Mouse (Mus musculus): Measurements from ENCODE around the gene Gm10283. TPM values are rescaled to one million over a fixed set of nuclear protein-coding genes. Genes with fewer than 3 reads are reported as not detected.
"Not testable (repeated sequence)": the region's sequence is repeated elsewhere in the genome, so short reads cannot be mapped to it uniquely, and the experiment has no call there.

Gm10283 gene
- not detected in 2 replicates for polyA plus RNA-seq (2012; rRNA removed)

GRCm38 (mm10) chr8:60503098-60503497, at the start of gene Gm10283:
Gene Gm10283 (minus strand): TSS chr8:60503198.
- Histone ChIP-seq H3K36me3 (ENCODE audit: control insufficient read depth, insufficient read depth, low read length) (no peaks in the 10 kb centered on the region), H3K27me3 (replicated peaks; ENCODE audit: control insufficient read depth, insufficient read depth, low read length) (no peaks in the 10 kb centered on the region), H3K4me3 (ENCODE audit: insufficient read depth, low read depth, low read length) (no peak within 1 kb of the TSS), H3K4me1 (ENCODE audit: control insufficient read depth, insufficient read depth, low read length) (peaks cover 4% of the 10 kb centered on the region; the same call in 1 of the 2 replicates), H3K27ac (ENCODE audit: insufficient read depth, low read depth, low read length) (no peak within 1 kb of the TSS)
- TF ChIP-seq CTCF (conservative IDR thresholded peaks at IDR 0.05; ENCODE audit: insufficient read depth, insufficient read length, low read depth, low read length) = no peak
- no peak for DNase-seq
- whole genome bisulfite sequencing = 14% methylated on average over 2 of the region's 2 CpGs

- H3K4me3 ChIP-seq (ENCODE audit: insufficient read depth, low read depth, low read length) = no peak overlapping the region
- 55% methylated on average over 2 of the region's 2 CpGs for WGBS
- TF ChIP-seq CTCF (conservative IDR thresholded peaks at IDR 0.05; ENCODE audit: insufficient read depth, insufficient read length, low read depth, low read length) = no peak
- no peak for TF ChIP-seq POLR2A (IDR thresholded peaks at IDR 0.05; ENCODE audit: low read depth, low read length)
- DNase-seq = peak; percentile 21
- H3K27ac ChIP-seq (ENCODE audit: insufficient read depth, low read depth, low read length) = no peak overlapping the region
- no peaks in the 10 kb centered on the region for H3K4me1 ChIP-seq (ENCODE audit: control insufficient read depth, insufficient read depth, low read length)
- no peaks in the 10 kb centered on the region for H3K36me3 ChIP-seq (ENCODE audit: control insufficient read depth, insufficient read depth, low read length)
- no peaks in the 10 kb centered on the region for H3K27me3 ChIP-seq (replicated peaks; ENCODE audit: control insufficient read depth, insufficient read depth, low read length)
Observed at GRCm38 (mm10) chr8:60534945-60535344, 31.9 kb upstream of the Gm10283 start.

- no peak overlapping the region for H3K4me3 ChIP-seq (ENCODE audit: insufficient read depth, low read depth, low read length)
- TF ChIP-seq CTCF (conservative IDR thresholded peaks at IDR 0.05; ENCODE audit: insufficient read depth, insufficient read length, low read depth, low read length) (no peak), POLR2A (IDR thresholded peaks at IDR 0.05; ENCODE audit: low read depth, low read length) (no peak)
- H3K4me1 ChIP-seq (ENCODE audit: control insufficient read depth, insufficient read depth, low read length) = no peaks in the 10 kb centered on the region
- H3K27ac ChIP-seq (ENCODE audit: insufficient read depth, low read depth, low read length) = no peak overlapping the region
- no peaks in the 10 kb centered on the region for H3K36me3 ChIP-seq (ENCODE audit: control insufficient read depth, insufficient read depth, low read length)
- no peaks in the 10 kb centered on the region for H3K27me3 ChIP-seq (replicated peaks; ENCODE audit: control insufficient read depth, insufficient read depth, low read length)
- no peak for DNase-seq
Observed at GRCm38 (mm10) chr8:60518286-60518685, 15.3 kb upstream of the Gm10283 start.

GRCm38 (mm10) chr8:60505653-60506521, 2.9 kb upstream of the Gm10283 start, which contains the start of gene Aadat:
Gene Aadat (plus strand): TSS chr8:60505932.
- DNase-seq = peak; percentile 90
- Histone ChIP-seq H3K4me1 (ENCODE audit: control insufficient read depth, insufficient read depth, low read length) (peaks cover 4% of the 10 kb centered on the region; the same call in 1 of the 2 replicates), H3K27me3 (replicated peaks; ENCODE audit: control insufficient read depth, insufficient read depth, low read length) (no peaks in the 10 kb centered on the region), H3K27ac (ENCODE audit: insufficient read depth, low read depth, low read length) (peak within 1 kb of the TSS; percentile 75), H3K36me3 (ENCODE audit: control insufficient read depth, insufficient read depth, low read length) (no peaks in the 10 kb centered on the region), H3K4me3 (ENCODE audit: insufficient read depth, low read depth, low read length) (peak within 1 kb of the TSS; percentile 35)
- TF ChIP-seq POLR2A (IDR thresholded peaks at IDR 0.05; ENCODE audit: low read depth, low read length) = peak; percentile 76
- TF ChIP-seq CTCF (conservative IDR thresholded peaks at IDR 0.05; ENCODE audit: insufficient read depth, insufficient read length, low read depth, low read length) = peak; percentile 51
- WGBS = 2% methylated on average over 25 of the region's 25 CpGs

- Histone ChIP-seq H3K4me1 (ENCODE audit: control insufficient read depth, insufficient read depth, low read length) (peaks cover 10% of the 10 kb centered on the region), H3K27ac (ENCODE audit: insufficient read depth, low read depth, low read length) (peak overlapping the region; percentile 91)
- peak; percentile 86 for DNase-seq
- WGBS = 38% methylated on average over 2 of the region's 2 CpGs
- not testable (repeated sequence) for H3K27me3 ChIP-seq (replicated peaks; ENCODE audit: control insufficient read depth, insufficient read depth, low read length); H3K36me3 ChIP-seq (ENCODE audit: control insufficient read depth, insufficient read depth, low read length); H3K4me3 ChIP-seq (ENCODE audit: insufficient read depth, low read depth, low read length)
Observed at GRCm38 (mm10) chr8:60495046-60495445, 8.0 kb downstream of the Gm10283 start.

GRCm38 (mm10) chr8:60494606-60495005, 8.4 kb downstream of the Gm10283 start:
- Histone ChIP-seq H3K27me3 (replicated peaks; ENCODE audit: control insufficient read depth, insufficient read depth, low read length) (no peaks in the 10 kb centered on the region), H3K27ac (ENCODE audit: insufficient read depth, low read depth, low read length) (peak overlapping the region; percentile 91), H3K36me3 (ENCODE audit: control insufficient read depth, insufficient read depth, low read length) (no peaks in the 10 kb centered on the region), H3K4me1 (ENCODE audit: control insufficient read depth, insufficient read depth, low read length) (peaks cover 14% of the 10 kb centered on the region), H3K4me3 (ENCODE audit: insufficient read depth, low read depth, low read length) (no peak overlapping the region)
- TF ChIP-seq POLR2A (IDR thresholded peaks at IDR 0.05; ENCODE audit: low read depth, low read length) = no peak
- TF ChIP-seq CTCF (conservative IDR thresholded peaks at IDR 0.05; ENCODE audit: insufficient read depth, insufficient read length, low read depth, low read length) = no peak
- DNase-seq = peak; percentile 62
- 46% methylated on average over 11 of the region's 11 CpGs for WGBS

GRCm38 (mm10) chr8:60492471-60492870, 10.5 kb downstream of the Gm10283 start:
- peak; percentile 93 for DNase-seq
- H3K27ac ChIP-seq (ENCODE audit: insufficient read depth, low read depth, low read length) = peak overlapping the region; percentile 97
- 11% methylated on average over 3 of the region's 3 CpGs for WGBS
- H3K4me3 ChIP-seq (ENCODE audit: insufficient read depth, low read depth, low read length) = no peak overlapping the region
- no peak for TF ChIP-seq POLR2A (IDR thresholded peaks at IDR 0.05; ENCODE audit: low read depth, low read length)
- no peak for TF ChIP-seq CTCF (conservative IDR thresholded peaks at IDR 0.05; ENCODE audit: insufficient read depth, insufficient read length, low read depth, low read length)
- no peaks in the 10 kb centered on the region for H3K36me3 ChIP-seq (ENCODE audit: control insufficient read depth, insufficient read depth, low read length)
- peaks cover 14% of the 10 kb centered on the region for H3K4me1 ChIP-seq (ENCODE audit: control insufficient read depth, insufficient read depth, low read length)
- no peaks in the 10 kb centered on the region for H3K27me3 ChIP-seq (replicated peaks; ENCODE audit: control insufficient read depth, insufficient read depth, low read length)
